ENCODE assay signal across 13 mouse cellular contexts in genomic region chr7:126766201-126766600, GRCm38 (mm10). TPM values are rescaled to one million over a fixed set of nuclear protein-coding genes. Genes with fewer than 3 reads are reported as not detected.
A peak's percentile ranks its signal among the peaks of the same experiment; 100 is the strongest.
DNase-seq lines count a peak whose midpoint lies in the region; ATAC-seq and TF ChIP-seq lines count a peak whose summit lies in the region.
"Had no signal": no experiment of that assay in that cellular context is flagged by ENCODE, and none has a peak within 500 bp of the region (broad histone marks: within the 10 kb centered on the region; RNA-seq: fewer than 3 reads in every experiment).

Gdpd3 (plus strand) TSS chr7:126766334.

- H3K4me3 ChIP-seq in kidney, embryonic 15.5 days (replicated peaks), result no peak within 1 kb of the TSS
- H3K4me3 ChIP-seq in bone marrow macrophage, adult 2 months (ENCODE audit: insufficient read depth, low read length), result no peak within 1 kb of the TSS
- H3K4me3 ChIP-seq: midbrain, embryonic 12.5 days had no signal

- peak; percentile 67 for DNase-seq in kidney, adult 18-20 months
- DNase-seq in 3134 (ENCODE audit: extremely low read depth, insufficient read length, low spot score), result peak; percentile 54
- no peak for DNase-seq in large intestine, adult 2 months (ENCODE audit: low read depth, low spot score)
- DNase-seq in adrenal gland, postnatal 25 days, result no peak
- no peak for DNase-seq in right cerebral cortex, postnatal 36 days (ENCODE audit: low spot score in 2 of 2)
- no peak for DNase-seq in frontal cortex, adult 2 months (ENCODE audit: extremely low spot score in 1 of 2, low spot score in 1 of 2)
- DNase-seq: adrenal gland, adult 2 months; cerebellum, adult 2 months; heart, adult 11 months had no signal

- H3K9me3 ChIP-seq in kidney, embryonic 15.5 days (replicated peaks), result no peaks in the 10 kb centered on the region
- H3K9me3 ChIP-seq: midbrain, embryonic 12.5 days had no signal

- H3K4me2 ChIP-seq in kidney, embryonic 15.5 days, result no peak within 1 kb of the TSS
- H3K4me2 ChIP-seq: midbrain, embryonic 12.5 days had no signal

- H3K4me1 ChIP-seq in kidney, embryonic 15.5 days, result peaks cover 21% of the 10 kb centered on the region
- H3K4me1 ChIP-seq in bone marrow macrophage, adult 2 months (ENCODE audit: control insufficient read depth, insufficient read depth, low read length), result peaks cover 37% of the 10 kb centered on the region

- H3K27ac ChIP-seq in kidney, embryonic 15.5 days, result no peak within 1 kb of the TSS
- no peak within 1 kb of the TSS for H3K27ac ChIP-seq in bone marrow macrophage, adult 2 months (ENCODE audit: insufficient read depth, low read depth, low read length)
- H3K27ac ChIP-seq: hindbrain, postnatal 0 days; midbrain, embryonic 12.5 days had no signal

- no peak; the same call in 1 of the 2 replicates for ATAC-seq in kidney, embryonic 15.5 days (replicated peaks; ENCODE audit: low FRiP score)
- ATAC-seq: hindbrain, postnatal 0 days had no signal

- no peaks in the 10 kb centered on the region for H3K27me3 ChIP-seq in kidney, embryonic 15.5 days
- H3K27me3 ChIP-seq: midbrain, embryonic 12.5 days had no signal

- 93% methylated on average over 16 of the region's 16 CpGs for WGBS in kidney, embryonic 15.5 days
- WGBS in large intestine, adult 2 months, result 61% methylated on average over 16 of the region's 16 CpGs

- TF ChIP-seq POLR2A in bone marrow macrophage, adult 2 months (IDR thresholded peaks at IDR 0.05; ENCODE audit: borderline replicate concordance, low read depth, low read length), result no peak

- H3K9ac ChIP-seq in kidney, embryonic 15.5 days, result no peak within 1 kb of the TSS
- H3K9ac ChIP-seq: midbrain, embryonic 12.5 days had no signal

- TF ChIP-seq CTCF in bone marrow macrophage, adult 2 months (IDR thresholded peaks at IDR 0.05; ENCODE audit: low read depth, low read length), result no peak

- peaks cover 95% of the 10 kb centered on the region for H3K36me3 ChIP-seq in kidney, embryonic 15.5 days

RNA-seq across cellular contexts. Expression of gene Gdpd3, which starts in this region (rescaled TPM):
- polyA plus RNA-seq in kidney, embryonic 15.5 days (2015; fragmentation: Nextera tagmentation; extraction: Ambion mirVana), result 1.8 and 1.9 TPM in 2 replicates
- 20.8 and 27.0 TPM in 2 replicates for polyA plus RNA-seq in bone marrow macrophage, adult 2 months (2012; ENCODE audit: insufficient read depth, insufficient read length, missing spikeins)
- polyA plus RNA-seq in large intestine, adult 2 months (2012; rRNA removed), result 32.7 and 34.4 TPM in 2 replicates
- total RNA-seq in adrenal gland, postnatal 25 days (2021), result 6.5 and 7.5 TPM in 2 replicates
- 4.4 and 6.4 TPM in 2 replicates for polyA plus RNA-seq in frontal cortex, adult 2 months (2012; rRNA removed)

Comparison
In these comparisons a context has a peak if more than half of its experiments do, and no peak if none do; other contexts are left out.
1. DNase-seq: peak in kidney, adult 18-20 months (single experiment) and 3134 (single experiment); none in large intestine, adult 2 months (single experiment), adrenal gland, postnatal 25 days (single experiment), right cerebral cortex, postnatal 36 days (0 of 2) and frontal cortex, adult 2 months (0 of 2).